35 mouse cellular contexts compared by ENCODE assay signal in the genomic region with DNA sequence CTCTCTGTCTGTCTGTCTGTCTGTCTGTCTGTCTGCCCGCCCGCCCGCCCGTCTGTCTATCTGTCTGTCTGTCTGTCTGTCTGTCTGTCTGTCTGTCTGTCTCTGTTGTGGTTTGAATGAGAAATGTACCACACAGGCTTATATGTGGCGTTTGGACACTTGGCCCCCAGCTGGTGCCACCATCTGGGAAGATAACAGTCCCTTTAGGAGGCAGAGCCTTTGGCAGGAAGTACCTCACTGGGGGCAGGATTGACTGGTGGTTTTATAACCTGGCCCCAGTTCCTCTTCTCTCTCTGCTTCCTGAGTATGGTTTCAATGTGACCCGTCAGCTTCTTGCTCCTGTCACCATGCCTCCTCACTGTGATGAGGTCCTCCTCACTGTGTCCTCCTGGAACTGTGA. TPM values are rescaled to one million over a fixed set of nuclear protein-coding genes. Genes with fewer than 3 reads are reported as not detected.
"Had no signal": no experiment of that assay in that cellular context is flagged by ENCODE, and none has a peak within 500 bp of the region (broad histone marks: within the 10 kb centered on the region; RNA-seq: fewer than 3 reads in every experiment).

No protein-coding gene starts in this region.

- H3K36me3 ChIP-seq: heart, embryonic 13.5 days; heart, embryonic 15.5 days; hindbrain, embryonic 13.5 days; hindbrain, embryonic 15.5 days; kidney, embryonic 15.5 days; limb, embryonic 13.5 days; limb, embryonic 15.5 days; liver, embryonic 12.5 days had no signal

- H3K4me3 ChIP-seq: heart, adult 2 months; heart, embryonic 13.5 days; heart, embryonic 15.5 days; hindbrain, embryonic 13.5 days; hindbrain, embryonic 15.5 days; kidney, embryonic 15.5 days; limb, embryonic 13.5 days; limb, embryonic 15.5 days; liver, embryonic 12.5 days had no signal

- H3K4me1 ChIP-seq: heart, embryonic 13.5 days; heart, embryonic 15.5 days; hindbrain, embryonic 13.5 days; hindbrain, embryonic 15.5 days; kidney, embryonic 15.5 days; limb, embryonic 13.5 days; limb, embryonic 15.5 days; liver, embryonic 12.5 days had no signal

- H3K27ac ChIP-seq: heart, adult 2 months; heart, embryonic 13.5 days; heart, embryonic 15.5 days; hindbrain, embryonic 13.5 days; hindbrain, embryonic 15.5 days; hindbrain, postnatal 0 days; kidney, embryonic 15.5 days; kidney, postnatal 0 days; limb, embryonic 13.5 days; limb, embryonic 15.5 days; liver, embryonic 12.5 days; liver, embryonic 14.5 days had no signal

- DNase-seq: gastrocnemius, postnatal 14 days; gastrocnemius, postnatal 36 days; heart, adult 11 months; heart, adult 2 months; heart, postnatal 14 days; heart, postnatal 36 days; kidney, adult 11 months; kidney, adult 2 months; kidney, adult 9 months; kidney, postnatal 14 days; kidney, postnatal 36 days; layer of hippocampus, adult 9-11 months; layer of hippocampus, postnatal 36 days; left cerebral cortex, postnatal 4 days had no signal

- H3K27me3 ChIP-seq: heart, embryonic 13.5 days; heart, embryonic 15.5 days; hindbrain, embryonic 13.5 days; hindbrain, embryonic 15.5 days; kidney, embryonic 15.5 days; limb, embryonic 13.5 days; limb, embryonic 15.5 days; liver, embryonic 12.5 days had no signal

RNA-seq across cellular contexts. Expression of gene A330070K13Rik, which starts 25.3 kb away (rescaled TPM):
- polyA plus RNA-seq: gonadal fat pad, adult 2 months; heart, adult 2 months; heart, embryonic 11.5 days; heart, embryonic 13.5 days; heart, embryonic 15.5 days; heart, postnatal 0 days; hindbrain, embryonic 11.5 days; hindbrain, embryonic 13.5 days; intestine, embryonic 14.5 days; intestine, embryonic 16.5 days; kidney, adult 2 months; kidney, embryonic 15.5 days; kidney, postnatal 0 days; large intestine, adult 2 months; limb, embryonic 11.5 days; limb, embryonic 13.5 days; limb, embryonic 15.5 days; liver, adult 2 months; liver, embryonic 12.5 days; liver, embryonic 14.5 days; liver, embryonic 16.5 days had no signal

RNA-seq across cellular contexts. Expression of gene Caln1, which starts 40.5 kb away (rescaled TPM):
- polyA plus RNA-seq: heart, adult 2 months; heart, postnatal 0 days; intestine, embryonic 14.5 days; liver, embryonic 12.5 days; liver, embryonic 14.5 days; liver, embryonic 16.5 days had no signal
